Mouse (Mus musculus) MEL (cell line): ENCODE measurements around the gene Vmn1r155. TPM values are rescaled to one million over a fixed set of nuclear protein-coding genes. Genes with fewer than 3 reads are reported as not detected.
"Not testable (repeated sequence)": the region's sequence is repeated elsewhere in the genome, so short reads cannot be mapped to it uniquely, and the experiment has no call there.

Source experiments
- DNase-seq: peaks from one replicate; pipeline ENCODE4 v3.0.0; 2011; ENCODE audit warnings: low read depth, low spot score
- H3K27ac ChIP-seq: 2 replicates; pipeline ENCODE4 v1.5.1; 2012; ENCODE audit warnings: low read depth, mild to moderate bottlenecking, control low read depth, low read length, moderate library complexity; ENCODE audit not compliant: control insufficient read depth
- H3K27me3 ChIP-seq, 2 experiments: fragments of 150-350 bp in 1 of 2; sonication (generic) in 1 of 2; 2 replicates each; pipeline ENCODE4 v1.6.1; 2012; ENCODE audit warnings: low read length in 2 of 2, mild to moderate bottlenecking in 2 of 2, improper control_type of control experiment in 1 of 2, moderate library complexity in 1 of 2; ENCODE audit not compliant: insufficient read depth in 2 of 2, control insufficient read depth in 1 of 2
- H3K36me3 ChIP-seq, 2 experiments: 2 replicates each; pipeline ENCODE4 v1.6.1; 2012 to 2014; ENCODE audit warnings: low read length in 2 of 2, improper control_type of control experiment in 1 of 2, inconsistent platforms in 1 of 2, mild to moderate bottlenecking in 1 of 2; ENCODE audit not compliant: insufficient read depth in 2 of 2, control insufficient read depth in 1 of 2
- H3K4me1 ChIP-seq, 2 experiments: fragments of 150-350 bp in 1 of 2; sonication (generic) in 1 of 2; 2 replicates each; pipeline ENCODE4 v1.6.1; 2012; ENCODE audit warnings: low read length in 2 of 2, improper control_type of control experiment in 1 of 2, mild to moderate bottlenecking in 1 of 2; ENCODE audit not compliant: insufficient read depth in 2 of 2, control insufficient read depth in 1 of 2
- H3K4me3 ChIP-seq, 2 experiments: fragments of 150-350 bp in 1 of 2; sonication (generic) in 1 of 2; 2 replicates each; pipeline ENCODE4 v1.5.1; 2012; ENCODE audit warnings: low read depth in 2 of 2, low read length in 2 of 2, mild to moderate bottlenecking in 2 of 2, moderate library complexity in 2 of 2, control low read depth in 1 of 2, improper control_type of control experiment in 1 of 2; ENCODE audit not compliant: control insufficient read depth in 1 of 2, insufficient read depth in 1 of 2
- H3K79me2 ChIP-seq: 2 replicates; pipeline ENCODE4 v1.6.1; 2012; ENCODE audit warnings: mild to moderate bottlenecking, low read length, moderate library complexity; ENCODE audit not compliant: control insufficient read depth, poor library complexity, insufficient read depth
- H3K9ac ChIP-seq: 2 replicates; pipeline ENCODE4 v1.6.1; 2012; ENCODE audit warnings: low read depth, mild to moderate bottlenecking, control low read depth, low read length, moderate library complexity; ENCODE audit not compliant: control insufficient read depth, poor library complexity, severe bottlenecking
- H3K9me3 ChIP-seq: fragments of 150-350 bp; sonication (generic); replicated peaks from 2 replicates; pipeline ENCODE4 v1.6.1; 2012; ENCODE audit warnings: mild to moderate bottlenecking, low read length, improper control_type of control experiment, moderate library complexity; ENCODE audit not compliant: insufficient read depth
- polyA plus RNA-seq, 2 experiments: library from polyadenylated mRNA; stranded (reverse) in 1 of 2; unstranded in 1 of 2; fragments of >175 nt in 1 of 2; fragments of >200 nt in 1 of 2; gene quantifications; 2 replicates each; pipeline versions ENCODE4 v1.2.1 to v1.2.4; 2012; ENCODE audit warnings: low replicate concordance in 2 of 2, low read depth in 1 of 2; ENCODE audit not compliant: insufficient read length in 2 of 2, insufficient read depth in 1 of 2, missing spikeins in 1 of 2
- total RNA-seq: library from RNA; depleted of rRNA; stranded (reverse); fragments of 300-350 nt; gene quantifications from 2 replicates; pipeline ENCODE4 v1.2.3, GENCODE M21; 2012; rRNA removed

The Vmn1r155 gene
- total RNA-seq (not detected in 2 replicates), polyA plus RNA-seq (not detected)

- not testable (repeated sequence) for H3K9me3 ChIP-seq, H3K4me1 ChIP-seq, H3K9ac ChIP-seq, H3K27me3 ChIP-seq, DNase-seq, H3K4me3 ChIP-seq, H3K27ac ChIP-seq, H3K36me3 ChIP-seq, H3K79me2 ChIP-seq
These were observed at the start of gene Vmn1r155 for GRCm38 (mm10) chr7:22657718-22658117. Gene Vmn1r155 (plus strand): TSS chr7:22658018.

DNA sequence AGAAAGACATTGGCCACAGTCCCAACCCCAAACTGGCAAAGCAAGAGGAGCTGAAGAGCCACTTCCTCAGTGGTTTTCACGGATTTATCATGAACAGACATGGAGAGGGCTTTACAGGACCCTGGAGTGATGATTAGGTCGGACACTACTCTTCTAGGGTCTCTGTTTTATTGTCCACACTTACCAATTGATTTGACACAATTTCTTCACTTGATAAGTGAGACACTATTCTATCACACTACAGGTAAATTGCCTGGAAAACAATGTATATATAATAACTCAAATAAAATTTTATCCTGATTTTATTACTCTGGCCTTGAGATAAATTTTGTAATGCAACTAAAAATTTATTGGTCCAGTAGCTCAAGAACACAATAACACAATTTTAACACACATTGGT, 34.4 kb downstream of the Vmn1r155 start, which contains the start of gene Gm8693:
Gene Gm8693 (minus strand): TSS at position 101 of the 400 bp plus-strand sequence.
- not testable (repeated sequence) for H3K9ac ChIP-seq, H3K9me3 ChIP-seq, H3K4me3 ChIP-seq, DNase-seq, H3K4me1 ChIP-seq, H3K36me3 ChIP-seq, H3K27ac ChIP-seq, H3K27me3 ChIP-seq, H3K79me2 ChIP-seq

Other genes starting within 250 kb of the Vmn1r155 start
- not detected in 2 replicates for gene Vmn1r148, start 244.4 kb upstream of the Vmn1r155 start, total RNA-seq
- not detected for gene Vmn1r148, start 244.4 kb upstream of the Vmn1r155 start, polyA plus RNA-seq
- gene Vmn1r149, start 219.8 kb upstream of the Vmn1r155 start, total RNA-seq, result not detected in 2 replicates
- not detected for gene Vmn1r149, start 219.8 kb upstream of the Vmn1r155 start, polyA plus RNA-seq
- not detected in 2 replicates for gene Gm10665, start 193.9 kb upstream of the Vmn1r155 start, total RNA-seq
- gene Gm10665, start 193.9 kb upstream of the Vmn1r155 start, polyA plus RNA-seq, result not detected
- not detected in 2 replicates for gene Vmn1r151, start 158.3 kb upstream of the Vmn1r155 start, total RNA-seq
- gene Vmn1r151, start 158.3 kb upstream of the Vmn1r155 start, polyA plus RNA-seq, result not detected
- not detected in 2 replicates for gene Vmn1r152, start 135.1 kb upstream of the Vmn1r155 start, total RNA-seq
- not detected for gene Vmn1r152, start 135.1 kb upstream of the Vmn1r155 start, polyA plus RNA-seq
- gene Gm8677, start 123.1 kb upstream of the Vmn1r155 start, total RNA-seq, result not detected in 2 replicates
- not detected for gene Gm8677, start 123.1 kb upstream of the Vmn1r155 start, polyA plus RNA-seq
- not detected in 2 replicates for gene Gm4201, start 92.7 kb upstream of the Vmn1r155 start, total RNA-seq
- not detected for gene Gm4201, start 92.7 kb upstream of the Vmn1r155 start, polyA plus RNA-seq
- not detected in 2 replicates for gene Gm4565, start 69.9 kb upstream of the Vmn1r155 start, total RNA-seq
- gene Gm4565, start 69.9 kb upstream of the Vmn1r155 start, polyA plus RNA-seq, result not detected
- not detected in 2 replicates for gene Gm8693, start 34.3 kb downstream of the Vmn1r155 start, total RNA-seq
- gene Gm8693, start 34.3 kb downstream of the Vmn1r155 start, polyA plus RNA-seq, result not detected
- not detected in 2 replicates for gene Gm4567, start 61.7 kb downstream of the Vmn1r155 start, total RNA-seq
- gene Gm4567, start 61.7 kb downstream of the Vmn1r155 start, polyA plus RNA-seq, result not detected
- gene Vmn1r157, start 103.7 kb downstream of the Vmn1r155 start, total RNA-seq, result not detected in 2 replicates
- gene Vmn1r157, start 103.7 kb downstream of the Vmn1r155 start, polyA plus RNA-seq, result not detected
- gene Vmn1r158, start 132.8 kb downstream of the Vmn1r155 start, total RNA-seq, result not detected in 2 replicates
- gene Vmn1r158, start 132.8 kb downstream of the Vmn1r155 start, polyA plus RNA-seq, result not detected
- not detected in 2 replicates for gene Vmn1r159, start 185.6 kb downstream of the Vmn1r155 start, total RNA-seq
- gene Vmn1r159, start 185.6 kb downstream of the Vmn1r155 start, polyA plus RNA-seq, result not detected
- gene Vmn1r160, start 213.2 kb downstream of the Vmn1r155 start, total RNA-seq, result not detected in 2 replicates
- not detected for gene Vmn1r160, start 213.2 kb downstream of the Vmn1r155 start, polyA plus RNA-seq